Mouse (Mus musculus) C2C12 (cell line): ENCODE data around the gene Stx7. TPM values are rescaled to one million over a fixed set of nuclear protein-coding genes. Genes with fewer than 3 reads are reported as not detected.

Source experiments
- H3K27me3 ChIP-seq: one replicate; pipeline ENCODE4 v1.6.1; 2011; ENCODE audit not compliant: control insufficient read depth, insufficient read depth, insufficient read length
- H3K36me3 ChIP-seq: one replicate; pipeline ENCODE4 v1.6.1; 2011; ENCODE audit not compliant: control insufficient read depth, insufficient read depth
- H3K4me3 ChIP-seq: one replicate; pipeline ENCODE4 v1.5.1; 2011; ENCODE audit warnings: mild to moderate bottlenecking, control low read depth; ENCODE audit not compliant: poor library complexity, insufficient read depth, severe bottlenecking
- H3K79me2 ChIP-seq: one replicate; pipeline ENCODE4 v1.6.1; 2011; ENCODE audit not compliant: control insufficient read depth, insufficient read depth
- H3K79me3 ChIP-seq: one replicate; pipeline ENCODE4 v1.6.1; 2011; ENCODE audit warnings: low read depth, control low read depth
- H3ac ChIP-seq: one replicate; pipeline ENCODE3; 2011; ENCODE audit warnings: low read depth; ENCODE audit not compliant: control insufficient read depth, insufficient read length
- CEBPB ChIP-seq: IDR thresholded peaks from one replicate; pipeline ENCODE4 v1.6.1; 2011; ENCODE audit warnings: low read depth, mild to moderate bottlenecking, control low read depth, moderate library complexity
- CTCF ChIP-seq: IDR thresholded peaks from one replicate; pipeline ENCODE4 v1.5.1; 2011; ENCODE audit not compliant: control insufficient read depth, insufficient read depth, insufficient read length
- FOSL1 ChIP-seq: IDR thresholded peaks from one replicate; pipeline ENCODE4 v1.8.0; 2011; ENCODE audit warnings: mild to moderate bottlenecking, low read length; ENCODE audit not compliant: poor library complexity, insufficient read depth, severe bottlenecking
- MAX ChIP-seq: IDR thresholded peaks from one replicate; pipeline ENCODE4 v1.6.1; 2011; ENCODE audit warnings: mild to moderate bottlenecking, control low read depth
- MYOD1 ChIP-seq: IDR thresholded peaks from one replicate; pipeline ENCODE4 v1.6.1; 2011; ENCODE audit warnings: low read depth; ENCODE audit not compliant: control insufficient read depth, insufficient read length
- MYOG ChIP-seq: IDR thresholded peaks from one replicate; pipeline ENCODE4 v1.6.1; 2011; ENCODE audit not compliant: control insufficient read depth, insufficient read length; ENCODE audit errors: extremely low read depth
- USF1 ChIP-seq: IDR thresholded peaks from one replicate; pipeline ENCODE4 v1.6.1; 2011; ENCODE audit warnings: low read depth, mild to moderate bottlenecking, control low read depth, moderate library complexity
- polyA plus RNA-seq: library from polyadenylated mRNA; unstranded; fragments of >200 nt; fragmentation: generic; extraction: Trizol; gene quantifications from one replicate; pipeline ENCODE4 v1.2.1, GENCODE M21; 2012; ENCODE audit warnings: missing spikeins

The Stx7 gene
- polyA plus RNA-seq, 1 experiment: 29.9 TPM

DNA sequence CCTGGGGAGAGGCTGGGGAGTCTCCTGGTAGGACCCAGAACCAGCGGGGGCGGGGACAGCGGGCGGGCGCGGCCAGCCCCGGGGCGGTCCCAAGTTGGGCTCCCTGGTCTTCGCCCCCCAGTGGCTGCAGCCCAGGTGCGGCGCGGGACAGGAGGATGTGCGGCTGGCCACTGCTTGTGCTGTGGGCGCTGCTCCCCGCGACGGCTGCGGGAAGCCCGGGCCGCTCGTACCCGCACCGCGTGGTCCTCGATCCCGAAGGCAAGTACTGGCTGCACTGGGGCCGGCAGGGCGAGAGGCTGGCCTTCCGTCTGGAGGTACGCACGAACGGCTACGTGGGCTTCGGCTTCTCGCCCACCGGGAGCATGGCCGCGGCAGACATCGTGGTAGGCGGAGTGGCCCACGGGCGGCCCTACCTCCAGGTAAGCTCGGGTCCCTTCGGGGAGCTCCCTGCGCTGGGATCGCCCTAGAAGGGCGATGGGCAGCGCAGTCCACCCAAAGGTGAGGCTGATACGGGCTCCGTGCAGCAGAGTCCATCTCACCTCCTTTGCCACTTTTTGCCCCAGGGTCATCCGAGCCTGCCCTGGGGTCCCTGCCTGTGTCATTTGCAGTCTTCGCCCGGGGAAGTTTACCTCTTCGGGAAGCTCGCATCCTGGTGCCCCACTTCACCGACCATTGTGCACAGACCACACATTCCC lies 74.5 kb downstream of the Stx7 start, which contains the start of gene Moxd1:
Moxd1 (plus strand) TSS at position 69 of the 695 bp plus-strand sequence.
- no peaks in the 10 kb centered on the region for H3K79me3 ChIP-seq
- H3K27me3 ChIP-seq: peaks cover 21% of the 10 kb centered on the region
- no peak within 1 kb of the TSS for H3K4me3 ChIP-seq

DNA sequence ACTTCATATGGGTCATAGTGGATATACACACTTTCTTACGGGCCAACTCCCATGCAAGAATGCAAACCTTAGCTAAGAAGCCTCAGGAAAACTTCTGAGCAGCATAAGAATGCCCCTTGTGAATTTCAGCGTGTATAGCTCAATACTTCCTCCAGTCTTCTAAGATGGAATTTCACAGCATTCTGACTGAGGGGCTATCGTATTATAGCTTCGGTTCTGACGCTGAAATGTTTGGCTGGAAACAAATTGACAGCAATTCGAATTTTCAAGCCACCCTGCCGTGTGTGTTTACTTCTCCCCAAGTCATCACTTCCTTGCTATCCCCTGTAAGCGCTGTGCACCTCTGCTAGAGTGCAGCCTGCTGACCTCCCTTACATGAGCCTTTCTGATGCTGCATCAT lies 75.5 kb downstream of the Stx7 start:
- H3K79me2 ChIP-seq: no peaks in the 10 kb centered on the region
- no peaks in the 10 kb centered on the region for H3K79me3 ChIP-seq
- TF ChIP-seq MYOG (no peak), FOSL1 (no peak), CTCF (no peak), CEBPB (no peak), USF1 (no peak), MYOD1 (no peak), MAX (no peak)
- no peak overlapping the region for H3ac ChIP-seq
- H3K4me3 ChIP-seq: no peak overlapping the region
- H3K36me3 ChIP-seq: no peaks in the 10 kb centered on the region
- H3K27me3 ChIP-seq: peaks cover 22% of the 10 kb centered on the region

More for the DNA sequence above, 74.5 kb downstream of the Stx7 start, which contains the start of gene Moxd1:
- no peak for TF ChIP-seq FOSL1
- TF ChIP-seq MYOG: no peak
- no peak for TF ChIP-seq CEBPB
- no peak for TF ChIP-seq CTCF
- TF ChIP-seq MYOD1: no peak
- no peak for TF ChIP-seq MAX
- no peak for TF ChIP-seq USF1
- Histone ChIP-seq H3K79me2 (no peaks in the 10 kb centered on the region), H3ac (no peak within 1 kb of the TSS), H3K36me3 (no peaks in the 10 kb centered on the region)

DNA sequence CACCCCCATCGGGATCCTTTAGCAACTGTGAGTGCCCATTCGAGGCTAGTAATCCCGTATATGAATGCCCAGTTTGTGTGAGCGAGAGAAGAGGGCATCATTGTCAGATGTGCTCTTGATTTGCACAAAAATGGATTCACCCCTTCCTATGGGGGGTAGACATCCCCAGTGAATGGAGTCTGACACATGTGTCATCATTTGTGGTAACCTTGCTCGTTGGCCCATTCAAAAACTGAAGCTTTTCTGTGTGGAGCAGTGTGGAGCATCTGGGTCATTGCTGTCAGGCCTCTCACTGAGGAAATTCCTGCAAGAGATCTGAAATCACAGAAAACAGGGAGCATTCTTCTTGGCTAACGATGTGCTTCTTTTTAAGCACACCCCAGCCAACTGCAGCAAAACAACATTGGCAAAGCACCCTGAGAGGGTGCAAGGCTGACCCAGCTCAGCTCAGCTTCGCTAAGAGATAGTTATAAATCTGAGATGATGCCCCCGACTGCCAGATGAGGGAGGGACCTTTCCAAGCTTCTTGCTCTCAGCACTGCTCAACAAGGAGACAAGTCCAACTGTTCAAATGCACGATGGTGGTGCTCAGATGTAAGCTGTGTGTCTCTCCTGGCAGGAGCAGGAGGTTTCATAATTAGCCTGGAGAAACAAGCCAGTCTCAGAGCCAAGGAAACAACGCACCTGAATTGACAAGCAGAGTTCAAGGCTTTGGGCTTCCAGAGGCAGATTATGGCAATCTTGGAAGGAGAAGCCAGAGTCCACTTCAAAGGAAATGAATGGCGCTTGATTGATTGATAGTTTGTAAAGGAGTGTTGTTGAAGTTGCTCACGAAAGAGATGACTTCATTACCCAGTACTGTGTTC lies 79.4 kb downstream of the Stx7 start:
- no peak overlapping the region for H3K4me3 ChIP-seq
- H3K27me3 ChIP-seq: peaks cover 18% of the 10 kb centered on the region
- no peaks in the 10 kb centered on the region for H3K79me3 ChIP-seq
- H3ac ChIP-seq: no peak overlapping the region
- H3K36me3 ChIP-seq: no peaks in the 10 kb centered on the region
- H3K79me2 ChIP-seq: no peaks in the 10 kb centered on the region
- no peak for TF ChIP-seq CEBPB

DNA sequence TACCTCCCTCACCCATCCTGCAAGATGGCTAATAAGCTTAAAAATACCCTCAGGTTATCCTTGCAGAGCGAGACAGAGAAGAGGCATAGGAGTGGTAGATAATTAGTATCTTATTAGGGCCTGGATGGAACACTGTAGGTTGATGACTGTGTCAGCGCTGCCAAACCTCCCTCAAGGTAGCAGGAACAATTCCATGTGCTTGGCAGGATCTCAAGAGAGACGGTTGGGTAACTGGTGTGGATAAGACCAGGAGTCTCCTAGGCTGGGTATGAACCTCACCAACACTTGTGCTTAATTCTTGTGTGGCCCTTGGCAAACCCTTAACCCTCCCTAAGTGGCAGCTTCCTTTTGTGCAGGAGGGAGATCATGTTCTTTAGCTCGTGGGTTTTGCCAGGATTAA lies 83.2 kb downstream of the Stx7 start:
- H3K4me3 ChIP-seq: no peak overlapping the region
- peaks cover 16% of the 10 kb centered on the region for H3K27me3 ChIP-seq
- H3ac ChIP-seq: no peak overlapping the region
- no peaks in the 10 kb centered on the region for H3K79me2 ChIP-seq
- H3K36me3 ChIP-seq: no peaks in the 10 kb centered on the region
- TF ChIP-seq USF1 (no peak), MYOG (no peak), FOSL1 (no peak), MYOD1 (no peak), CTCF (no peak), MAX (no peak), CEBPB (no peak)
- no peaks in the 10 kb centered on the region for H3K79me3 ChIP-seq

DNA sequence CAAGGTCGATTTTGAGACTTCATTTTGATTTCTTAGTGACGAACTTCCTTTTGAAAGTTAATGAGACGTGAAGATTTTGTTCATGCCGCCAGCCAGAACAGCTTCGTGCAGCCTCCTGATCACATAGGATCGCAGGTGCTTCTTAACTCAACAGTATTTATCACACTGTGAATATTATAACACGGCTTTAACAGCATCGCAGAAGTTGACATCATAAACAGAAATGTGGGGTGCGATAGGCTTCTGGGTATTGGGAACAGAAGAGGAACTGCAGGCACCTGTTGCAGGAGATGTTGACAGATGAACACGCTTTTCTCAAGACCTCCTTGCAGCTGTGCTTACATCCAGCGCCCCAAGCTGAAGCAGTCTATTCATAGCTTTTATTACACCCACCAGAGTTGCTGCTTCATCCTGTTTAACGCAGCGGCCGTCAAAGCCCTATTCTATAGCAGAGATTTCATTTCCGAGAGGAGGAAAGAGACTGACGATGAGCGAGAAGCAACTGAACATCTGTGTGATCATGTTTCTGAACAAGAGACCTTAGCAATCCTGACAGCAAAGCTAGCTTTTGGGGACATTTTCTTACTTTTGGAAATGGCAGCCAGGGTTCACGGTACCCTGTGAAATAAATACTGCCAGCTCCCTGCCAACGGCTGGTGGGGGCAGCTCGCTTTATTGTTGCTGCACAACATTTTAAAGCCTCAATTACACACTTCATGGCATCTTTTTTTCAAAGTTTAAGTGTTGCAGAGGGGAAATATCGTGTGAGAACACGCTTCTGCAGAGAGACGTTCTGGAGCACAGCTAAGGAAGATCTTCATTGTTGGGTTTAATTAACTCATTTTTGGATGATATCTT lies 86.6 kb downstream of the Stx7 start:
- no peaks in the 10 kb centered on the region for H3K79me3 ChIP-seq
- H3K27me3 ChIP-seq: peaks cover 14% of the 10 kb centered on the region
- H3K4me3 ChIP-seq: no peak overlapping the region
- H3K79me2 ChIP-seq: no peaks in the 10 kb centered on the region
- H3K36me3 ChIP-seq: no peaks in the 10 kb centered on the region
- no peak overlapping the region for H3ac ChIP-seq
- TF ChIP-seq MAX: no peak
- no peak for TF ChIP-seq CEBPB

Other genes starting within 250 kb of the Stx7 start
- not detected for gene Taar1, start 228.9 kb upstream of the Stx7 start, polyA plus RNA-seq
- not detected for gene Taar2, start 210.7 kb upstream of the Stx7 start, polyA plus RNA-seq
- not detected for gene Taar3, start 199.7 kb upstream of the Stx7 start, polyA plus RNA-seq
- not detected for gene Taar4, start 188.8 kb upstream of the Stx7 start, polyA plus RNA-seq
- gene Taar5, start 178.6 kb upstream of the Stx7 start, polyA plus RNA-seq: not detected
- not detected for gene Taar6, start 163.7 kb upstream of the Stx7 start, polyA plus RNA-seq
- not detected for gene Taar7a, start 155.8 kb upstream of the Stx7 start, polyA plus RNA-seq
- not detected for gene Taar7b, start 149.4 kb upstream of the Stx7 start, polyA plus RNA-seq
- not detected for gene Taar7d, start 122.1 kb upstream of the Stx7 start, polyA plus RNA-seq
- not detected for gene Taar7e, start 111.7 kb upstream of the Stx7 start, polyA plus RNA-seq
- not detected for gene Taar7f, start 99.8 kb upstream of the Stx7 start, polyA plus RNA-seq
- not detected for gene Taar8a, start 72.8 kb upstream of the Stx7 start, polyA plus RNA-seq
- gene Taar8b, start 57.0 kb upstream of the Stx7 start, polyA plus RNA-seq: not detected
- not detected for gene Taar8c, start 47.4 kb upstream of the Stx7 start, polyA plus RNA-seq
- gene Taar9, start 39.8 kb upstream of the Stx7 start, polyA plus RNA-seq: not detected
- gene Moxd1, start 74.2 kb downstream of the Stx7 start, polyA plus RNA-seq: not detected